Mouse (Mus musculus) cerebral cortex, adult 2 months (tissue): Measurements from ENCODE around the gene Msh5.

ENCODE experiments used
- WGBS: fragments of 180-500 bp; shearing (Covaris S2); methylation state at CpG from one replicate; pipeline ENCODE4 v1.1.7; 2018; 5-methylcytosine and 5-hydroxymethylcytosine counted together

The Msh5 gene

GRCm38 (mm10) chr17:35023756-35024155, 22.8 kb downstream of the Msh5 start:
- 89% methylated on average over 4 of the region's 4 CpGs for WGBS

GRCm38 (mm10) chr17:35023221-35023620, 23.3 kb downstream of the Msh5 start:
- 92% methylated on average over 5 of the region's 5 CpGs for WGBS

- WGBS = 98% methylated on average over 8 of the region's 8 CpGs
These were observed 23.9 kb downstream of the Msh5 start for GRCm38 (mm10) chr17:35022541-35023060.

- 66% methylated on average over 6 of the region's 6 CpGs for WGBS
These were observed 24.6 kb downstream of the Msh5 start for GRCm38 (mm10) chr17:35021842-35022477.

GRCm38 (mm10) chr17:35021163-35021808, 25.3 kb downstream of the Msh5 start:
- WGBS = 20% methylated on average over 17 of the region's 17 CpGs

GRCm38 (mm10) chr17:35020551-35020950, 26.0 kb downstream of the Msh5 start:
- WGBS = 93% methylated on average over 8 of the region's 8 CpGs

- 89% methylated on average over 11 of the region's 11 CpGs for WGBS
These were observed 26.7 kb downstream of the Msh5 start for GRCm38 (mm10) chr17:35019894-35020293.

GRCm38 (mm10) chr17:35018171-35018570, 28.4 kb downstream of the Msh5 start:
- WGBS = 90% methylated on average over 3 of the region's 3 CpGs

- WGBS = 73% methylated on average over 14 of the region's 14 CpGs
These were observed 28.9 kb downstream of the Msh5 start for GRCm38 (mm10) chr17:35017706-35018030.

GRCm38 (mm10) chr17:35016791-35017705, 29.5 kb downstream of the Msh5 start:
- 83% methylated on average over 10 of the region's 10 CpGs for WGBS

GRCm38 (mm10) chr17:35016376-35016775, 30.2 kb downstream of the Msh5 start, which contains the start of gene Vwa7:
Gene Vwa7 (plus strand): TSS chr17:35016579.
- 51% methylated on average over 12 of the region's 12 CpGs for WGBS

- 92% methylated on average over 16 of the region's 16 CpGs for WGBS
These were observed 31.2 kb downstream of the Msh5 start for GRCm38 (mm10) chr17:35015296-35015695.

- WGBS = 87% methylated on average over 6 of the region's 6 CpGs
These were observed 33.3 kb downstream of the Msh5 start for GRCm38 (mm10) chr17:35013221-35013620.

GRCm38 (mm10) chr17:35012430-35012829, 34.1 kb downstream of the Msh5 start:
- WGBS = 91% methylated on average over 13 of the region's 13 CpGs

GRCm38 (mm10) chr17:35011440-35011839, 35.1 kb downstream of the Msh5 start:
- WGBS = 91% methylated on average over 8 of the region's 8 CpGs

- 84% methylated on average over 7 of the region's 7 CpGs for WGBS
These were observed 37.0 kb downstream of the Msh5 start for GRCm38 (mm10) chr17:35009586-35009985.

- 96% methylated on average over 7 of the region's 7 CpGs for WGBS
These were observed 39.1 kb downstream of the Msh5 start for GRCm38 (mm10) chr17:35007387-35007991.

- 96% methylated on average over 4 of the region's 5 CpGs for WGBS
These were observed 40.6 kb downstream of the Msh5 start for GRCm38 (mm10) chr17:35005902-35006301.

GRCm38 (mm10) chr17:35005158-35005557, 41.4 kb downstream of the Msh5 start:
- WGBS = 89% methylated on average over 10 of the region's 10 CpGs

- WGBS = 96% methylated on average over 17 of the region's 17 CpGs
These were observed 42.3 kb downstream of the Msh5 start for GRCm38 (mm10) chr17:35004075-35004717.
